Mouse (Mus musculus) urinary bladder, adult 18-20 months (tissue): Measurements from ENCODE around the gene Cebpb.
A peak's percentile ranks its signal among the peaks of the same experiment; 100 is the strongest.
"Not testable (repeated sequence)": the region's sequence is repeated elsewhere in the genome, so short reads cannot be mapped to it uniquely, and the experiment has no call there.

ENCODE experiments used
- DNase-seq, 2 experiments: peaks; one replicate each; pipeline ENCODE4 v3.0.0; 2022; ENCODE audit warnings: low spot score in 2 of 2, mixed read lengths in 2 of 2

Gene Cebpb

GRCm38 (mm10) chr2:167688498-167689451, at the start of gene Cebpb:
Gene Cebpb, plus strand, starts transcription at chr2:167688915.
- peak; percentile 86 to 88 for DNase-seq

GRCm38 (mm10) chr2:167640279-167640678, 48.4 kb upstream of the Cebpb start:
- no peak for DNase-seq

GRCm38 (mm10) chr2:167641337-167641736, 47.4 kb upstream of the Cebpb start:
- peak in 1 of 2 experiments; percentile 31 for DNase-seq

- DNase-seq: no peak
Observed at GRCm38 (mm10) chr2:167642164-167642563, 46.6 kb upstream of the Cebpb start.

GRCm38 (mm10) chr2:167643356-167644052, 45.2 kb upstream of the Cebpb start:
- DNase-seq: not testable (repeated sequence)

- DNase-seq: no peak
Observed at GRCm38 (mm10) chr2:167646411-167646810, 42.3 kb upstream of the Cebpb start.

- DNase-seq: no peak
Observed at GRCm38 (mm10) chr2:167649290-167650032, 39.3 kb upstream of the Cebpb start.

GRCm38 (mm10) chr2:167651622-167652021, 37.1 kb upstream of the Cebpb start:
- DNase-seq: no peak

GRCm38 (mm10) chr2:167652694-167653093, 36.0 kb upstream of the Cebpb start:
- no peak for DNase-seq

- DNase-seq: no peak
Observed at GRCm38 (mm10) chr2:167654911-167655600, 33.7 kb upstream of the Cebpb start.

GRCm38 (mm10) chr2:167656629-167657478, 31.9 kb upstream of the Cebpb start:
- peak in 1 of 2 experiments; percentile 30 for DNase-seq

GRCm38 (mm10) chr2:167657973-167658372, 30.7 kb upstream of the Cebpb start:
- no peak for DNase-seq

- DNase-seq: no peak
Observed at GRCm38 (mm10) chr2:167658712-167659111, 30.0 kb upstream of the Cebpb start.

GRCm38 (mm10) chr2:167659177-167659846, 29.4 kb upstream of the Cebpb start:
- peak; percentile 46 to 57 for DNase-seq

- peak; percentile 57 to 70 for DNase-seq
Observed at GRCm38 (mm10) chr2:167659847-167660610, 28.7 kb upstream of the Cebpb start.

GRCm38 (mm10) chr2:167660611-167660971, 28.1 kb upstream of the Cebpb start:
- DNase-seq: no peak

- peak; percentile 83 to 89 for DNase-seq
Observed at GRCm38 (mm10) chr2:167661270-167662203, 27.2 kb upstream of the Cebpb start, which contains the start of gene Gm20431. Gene Gm20431, minus strand, starts transcription at chr2:167661496.

GRCm38 (mm10) chr2:167662713-167663112, 26.0 kb upstream of the Cebpb start:
- DNase-seq: no peak
